Mouse (Mus musculus) embryo, embryonic 11.5 days (tissue): ENCODE measurements at regions not wholly inside any gene's neighbourhood (a gene's known extent, or its start where the extent isn't known, plus 50 kb on each side); places are given as distances from the start of the nearest gene placed in this dataset.

Source experiments
- DNase-seq: peaks from one replicate; pipeline ENCODE4 v3.0.0-alpha.2; 2012; ENCODE audit warnings: low read depth, low spot score

- DNase-seq, result no peak
Observed at GRCm38 (mm10) chrX:11776236-11776899, 383.8 kb downstream of the Bcor start.

- no peak for DNase-seq
Observed at GRCm38 (mm10) chrX:11795010-11795409, 365.1 kb downstream of the Bcor start.

GRCm38 (mm10) chrX:11797870-11798269 lies 362.3 kb downstream of the Bcor start:
- no peak for DNase-seq

- DNase-seq, result no peak
Observed at GRCm38 (mm10) chrX:11798326-11798725, 361.8 kb downstream of the Bcor start.

- no peak for DNase-seq
Observed at GRCm38 (mm10) chrX:11800400-11800941, 359.7 kb downstream of the Bcor start.

GRCm38 (mm10) chrX:11801208-11801607 lies 358.9 kb downstream of the Bcor start:
- DNase-seq, result no peak

- DNase-seq, result no peak
Observed at GRCm38 (mm10) chrX:11801621-11802020, 358.5 kb downstream of the Bcor start.

GRCm38 (mm10) chrX:11802074-11802899 lies 357.9 kb downstream of the Bcor start:
- no peak for DNase-seq

- DNase-seq, result no peak
Observed at GRCm38 (mm10) chrX:11803239-11803638, 356.9 kb downstream of the Bcor start.

- no peak for DNase-seq
Observed at GRCm38 (mm10) chrX:11806896-11807252, 353.3 kb downstream of the Bcor start.

- DNase-seq, result no peak
Observed at GRCm38 (mm10) chrX:11807253-11807882, 352.8 kb downstream of the Bcor start.

GRCm38 (mm10) chrX:11807883-11808262 lies 352.3 kb downstream of the Bcor start:
- DNase-seq, result no peak

GRCm38 (mm10) chrX:11808911-11809310 lies 351.2 kb downstream of the Bcor start:
- DNase-seq, result no peak

- DNase-seq, result no peak
Observed at GRCm38 (mm10) chrX:11814861-11815260, 345.3 kb downstream of the Bcor start.

- no peak for DNase-seq
Observed at GRCm38 (mm10) chrX:11815864-11816263, 344.3 kb downstream of the Bcor start.

GRCm38 (mm10) chrX:11818634-11819033 lies 341.5 kb downstream of the Bcor start:
- no peak for DNase-seq

- DNase-seq, result no peak
Observed at GRCm38 (mm10) chrX:11821165-11821564, 339.0 kb downstream of the Bcor start.

- DNase-seq, result no peak
Observed at GRCm38 (mm10) chrX:11821880-11822768, 338.0 kb downstream of the Bcor start.

GRCm38 (mm10) chrX:11825948-11826347 lies 334.2 kb downstream of the Bcor start:
- no peak for DNase-seq

- DNase-seq, result no peak
Observed at GRCm38 (mm10) chrX:11826737-11827408, 333.3 kb downstream of the Bcor start.
